Mouse (Mus musculus) thymus, adult 2 months (tissue): ENCODE results near the gene Slc6a6.

ENCODE experiments used
- CTCF ChIP-seq: fragments of 200-500 bp; IDR thresholded peaks from 2 replicates; pipeline ENCODE4 v1.5.1; 2012; ENCODE audit warnings: mild to moderate bottlenecking, control low read depth, low read length, moderate library complexity, borderline replicate concordance; ENCODE audit not compliant: control insufficient read depth, poor library complexity, insufficient read depth; ENCODE audit errors: extremely low read depth
- POLR2A ChIP-seq: fragments of 200-500 bp; IDR thresholded peaks from 2 replicates; pipeline ENCODE4 v1.6.1; 2012; ENCODE audit warnings: mild to moderate bottlenecking, low read length, control low read depth, moderate library complexity; ENCODE audit not compliant: control insufficient read depth, poor library complexity, insufficient read depth; ENCODE audit errors: extremely low read depth

- TF ChIP-seq POLR2A (no peak), CTCF (no peak)
Observed at GRCm38 (mm10) chr6:91679716-91680115, 4.1 kb upstream of the Slc6a6 start.
